Mouse (Mus musculus) embryonic facial prominence, embryonic 11.5 days (tissue): ENCODE data around the gene Hist1h1d. TPM values are rescaled to one million over a fixed set of nuclear protein-coding genes. Genes with fewer than 3 reads are reported as not detected.
"Not testable (repeated sequence)": the region's sequence is repeated elsewhere in the genome, so short reads cannot be mapped to it uniquely, and the experiment has no call there.

Source experiments
- ATAC-seq: fragments of 200-750 bp; cut with Nextera tagmentation; replicated peaks from 2 replicates; pipeline ENCODE4 v1.8.0; 2017; ENCODE audit warnings: low read depth; ENCODE audit not compliant: insufficient number of reproducible peaks, low FRiP score, low TSS enrichment
- DNase-seq: peaks from one replicate; pipeline ENCODE4 v3.0.0-alpha.2; 2015; ENCODE audit warnings: low spot score
- H3K27ac ChIP-seq: fragments of 300-500 bp; sonication (generic); replicated peaks from 2 replicates; pipeline ENCODE4 v1.5.1; 2014; ENCODE audit warnings: mild to moderate bottlenecking, low read depth, low read length, control low read depth
- H3K27me3 ChIP-seq: fragments of 300-500 bp; sonication (generic); 2 replicates; pipeline ENCODE4 v1.6.1; 2014; ENCODE audit warnings: mild to moderate bottlenecking, low read length, moderate library complexity, mixed read lengths; ENCODE audit not compliant: control insufficient read depth, insufficient read depth
- H3K36me3 ChIP-seq: fragments of 300-500 bp; sonication (generic); replicated peaks from 2 replicates; pipeline ENCODE4 v1.6.1; 2014; ENCODE audit warnings: low read depth, mild to moderate bottlenecking, low read length, moderate library complexity, mixed read lengths; ENCODE audit not compliant: control insufficient read depth, insufficient read depth
- H3K4me1 ChIP-seq: fragments of 300-500 bp; sonication (generic); 2 replicates; pipeline ENCODE4 v1.6.1; 2014; ENCODE audit warnings: low read length, mixed read lengths; ENCODE audit not compliant: control insufficient read depth, insufficient read depth
- H3K4me2 ChIP-seq: fragments of 300-500 bp; sonication (generic); 2 replicates; pipeline ENCODE4 v1.6.1; 2014; ENCODE audit warnings: low read depth, mild to moderate bottlenecking, control low read depth, low read length, moderate library complexity
- H3K4me3 ChIP-seq: fragments of 300-500 bp; sonication (generic); 2 replicates; pipeline ENCODE4 v1.5.1; 2014; ENCODE audit warnings: low read depth, low read length, control low read depth
- H3K9ac ChIP-seq: fragments of 300-500 bp; sonication (generic); replicated peaks from 2 replicates; pipeline ENCODE4 v1.6.1; 2014; ENCODE audit warnings: mild to moderate bottlenecking, control low read depth, low read length
- H3K9me3 ChIP-seq: fragments of 300-500 bp; sonication (generic); replicated peaks from 2 replicates; pipeline ENCODE4 v1.6.1; 2016; ENCODE audit warnings: mild to moderate bottlenecking, low read length, inconsistent platforms, mixed read lengths; ENCODE audit not compliant: control insufficient read depth
- WGBS: fragments of 180-500 bp; shearing (Covaris S2); extraction: QIAGEN DNeasy Blood & Tissue Kit; methylation state at CpG from one replicate; pipeline ENCODE4 v1.1.7; 2014; 5-methylcytosine and 5-hydroxymethylcytosine counted together
- polyA plus RNA-seq: library from polyadenylated mRNA; unstranded; fragments of >200 nt; fragmentation: Nextera tagmentation; extraction: Ambion mirVana; gene quantifications from 2 replicates; pipeline ENCODE4 v1.2.1, GENCODE M21; 2014

Gene Hist1h1d
- polyA plus RNA-seq, 1 experiment from 2014 or later: 0.53 TPM

- not testable (repeated sequence) for ATAC-seq
Measured at GRCm38 (mm10) chr13:23574546-23575170, 21.6 kb downstream of the Hist1h1d start.

GRCm38 (mm10) chr13:23575271-23575851, 22.3 kb downstream of the Hist1h1d start, which contains the start of gene Hist1h3d:
Gene Hist1h3d, plus strand, starts transcription at chr13:23575763.
- H3K27ac ChIP-seq: peak within 1 kb of the TSS; percentile 91
- peak within 1 kb of the TSS; percentile 79 for H3K9ac ChIP-seq
- H3K36me3 ChIP-seq: no peaks in the 10 kb centered on the region
- H3K4me2 ChIP-seq: peak within 1 kb of the TSS; percentile 67
- DNase-seq (peak; percentile 91), ATAC-seq (peak; percentile 53)
- no peaks in the 10 kb centered on the region for H3K9me3 ChIP-seq
- peak within 1 kb of the TSS; percentile 48 for H3K4me3 ChIP-seq
- H3K4me1 ChIP-seq: no peaks in the 10 kb centered on the region
- H3K27me3 ChIP-seq: no peaks in the 10 kb centered on the region
- under 1% methylated on average over 17 of the region's 18 CpGs for WGBS

More at GRCm38 (mm10) chr13:23574546-23575170, 21.6 kb downstream of the Hist1h1d start:
- not testable (repeated sequence) for H3K4me1 ChIP-seq, H3K36me3 ChIP-seq, H3K27me3 ChIP-seq, H3K9me3 ChIP-seq
- DNase-seq: peak; percentile 59
- H3K27ac ChIP-seq: peak overlapping the region; percentile 91
- H3K9ac ChIP-seq: peak overlapping the region; percentile 61
- H3K4me3 ChIP-seq: peak overlapping the region; percentile 30
- 0% methylated on average over 5 of the region's 39 CpGs for WGBS
- H3K4me2 ChIP-seq: peak overlapping the region; percentile 52

- ATAC-seq, H3K36me3 ChIP-seq, H3K27me3 ChIP-seq, H3K4me1 ChIP-seq, H3K9me3 ChIP-seq: not testable (repeated sequence)
- DNase-seq: peak; percentile 50
- peak overlapping the region; percentile 48 for H3K4me3 ChIP-seq
- peak overlapping the region; percentile 91 for H3K27ac ChIP-seq
- peak overlapping the region; percentile 67 for H3K4me2 ChIP-seq
- H3K9ac ChIP-seq: peak overlapping the region; percentile 79
- 0% methylated on average over 9 of the region's 40 CpGs for WGBS
Measured at GRCm38 (mm10) chr13:23575864-23576313, 22.8 kb downstream of the Hist1h1d start.

- WGBS: 2% methylated on average over 7 of the region's 7 CpGs
- peak overlapping the region; percentile 91 for H3K27ac ChIP-seq
Measured at GRCm38 (mm10) chr13:23576351-23576881, 23.4 kb downstream of the Hist1h1d start.

GRCm38 (mm10) chr13:23576906-23577639, 24.0 kb downstream of the Hist1h1d start:
- WGBS: 41% methylated on average over 6 of the region's 6 CpGs
- Histone ChIP-seq H3K4me3 (peak overlapping the region; percentile 48), H3K36me3 (no peaks in the 10 kb centered on the region), H3K4me2 (peak overlapping the region; percentile 67), H3K27me3 (no peaks in the 10 kb centered on the region), H3K9me3 (no peaks in the 10 kb centered on the region), H3K27ac (peak overlapping the region; percentile 91), H3K4me1 (no peaks in the 10 kb centered on the region), H3K9ac (peak overlapping the region; percentile 79)
- ATAC-seq (no peak), DNase-seq (no peak)

More at GRCm38 (mm10) chr13:23576351-23576881, 23.4 kb downstream of the Hist1h1d start:
- Histone ChIP-seq H3K36me3 (no peaks in the 10 kb centered on the region), H3K27me3 (no peaks in the 10 kb centered on the region), H3K9ac (peak overlapping the region; percentile 79), H3K4me2 (peak overlapping the region; percentile 67), H3K9me3 (no peaks in the 10 kb centered on the region), H3K4me1 (no peaks in the 10 kb centered on the region), H3K4me3 (peak overlapping the region; percentile 48)
- DNase-seq (peak; percentile 69), ATAC-seq (no peak)

GRCm38 (mm10) chr13:23577835-23578234, 24.8 kb downstream of the Hist1h1d start:
- DNase-seq: no peak
- Histone ChIP-seq H3K4me2 (no peak overlapping the region), H3K9ac (no peak overlapping the region), H3K27me3 (no peaks in the 10 kb centered on the region), H3K4me3 (no peak overlapping the region), H3K36me3 (no peaks in the 10 kb centered on the region), H3K4me1 (no peaks in the 10 kb centered on the region), H3K9me3 (no peaks in the 10 kb centered on the region), H3K27ac (no peak overlapping the region)
- whole genome bisulfite sequencing: 83% methylated on average over 1 of the region's 1 CpGs
- ATAC-seq: no peak

- WGBS: under 1% methylated on average over 43 of the region's 43 CpGs
- H3K9me3 ChIP-seq: no peaks in the 10 kb centered on the region
- DNase-seq: peak; percentile 99
- no peaks in the 10 kb centered on the region for H3K36me3 ChIP-seq
- H3K4me1 ChIP-seq: no peaks in the 10 kb centered on the region; the same call in 1 of the 2 replicates
- H3K4me2 ChIP-seq: peak within 1 kb of the TSS; percentile 82
- peak within 1 kb of the TSS; percentile 49 for H3K4me3 ChIP-seq
- peak; percentile 89 for ATAC-seq
- peak within 1 kb of the TSS; percentile 85 for H3K27ac ChIP-seq
- peak within 1 kb of the TSS; percentile 81 for H3K9ac ChIP-seq
- no peaks in the 10 kb centered on the region for H3K27me3 ChIP-seq
Measured at GRCm38 (mm10) chr13:23581408-23582218, 28.6 kb downstream of the Hist1h1d start, which contains the start of gene Hist1h4d. Gene Hist1h4d, plus strand, starts transcription at chr13:23581598.
